Mouse (Mus musculus) limb, embryonic 14.5 days (tissue): ENCODE results near the gene Stom. TPM values are rescaled to one million over a fixed set of nuclear protein-coding genes. Genes with fewer than 3 reads are reported as not detected.
A peak's percentile ranks its signal among the peaks of the same experiment; 100 is the strongest.

ENCODE experiments used
- ATAC-seq: fragments of 200-750 bp; cut with Nextera tagmentation; 2 replicates; pipeline ENCODE4 v1.8.0; 2017; ENCODE audit warnings: low read depth, moderate number of reproducible peaks, moderate TSS enrichment; ENCODE audit not compliant: low FRiP score
- DNase-seq: peaks from one replicate; pipeline ENCODE4 v3.0.0-alpha.2; 2015; ENCODE audit warnings: low spot score
- H3K27ac ChIP-seq: fragments of 300-500 bp; sonication (generic); replicated peaks from 2 replicates; pipeline ENCODE4 v1.5.1; 2014; ENCODE audit warnings: low read depth, mild to moderate bottlenecking, low read length, moderate library complexity, mixed read lengths
- H3K27me3 ChIP-seq: fragments of 300-500 bp; sonication (generic); 2 replicates; pipeline ENCODE4 v1.6.1; 2014; ENCODE audit warnings: low read length, mixed read lengths; ENCODE audit not compliant: control insufficient read depth, insufficient read depth
- H3K36me3 ChIP-seq: fragments of 300-500 bp; sonication (generic); 2 replicates; pipeline ENCODE4 v1.6.1; 2014; ENCODE audit warnings: mild to moderate bottlenecking, low read length, moderate library complexity, mixed read lengths; ENCODE audit not compliant: control insufficient read depth, insufficient read depth
- H3K4me1 ChIP-seq: fragments of 300-500 bp; sonication (generic); 2 replicates; pipeline ENCODE4 v1.6.1; 2014; ENCODE audit warnings: antibody characterized with exemption, low read length, mixed read lengths; ENCODE audit not compliant: control insufficient read depth, insufficient read depth
- H3K4me2 ChIP-seq: fragments of 300-500 bp; sonication (generic); replicated peaks from 2 replicates; pipeline ENCODE4 v1.6.1; 2014; ENCODE audit warnings: low read depth, mild to moderate bottlenecking, low read length, moderate library complexity; ENCODE audit not compliant: severe bottlenecking
- H3K4me3 ChIP-seq: fragments of 300-500 bp; sonication (generic); replicated peaks from 2 replicates; pipeline ENCODE4 v1.5.1; 2014; ENCODE audit warnings: low read length
- H3K9ac ChIP-seq: fragments of 300-500 bp; sonication (generic); 2 replicates; pipeline ENCODE4 v1.6.1; 2014; ENCODE audit warnings: mild to moderate bottlenecking, low read depth, low read length, moderate library complexity; ENCODE audit not compliant: severe bottlenecking
- H3K9me3 ChIP-seq: fragments of 300-500 bp; sonication (generic); 2 replicates; pipeline ENCODE4 v1.6.1; 2016; ENCODE audit warnings: low read length; ENCODE audit not compliant: control insufficient read depth
- POLR2A ChIP-seq: fragments of 200-500 bp; IDR thresholded peaks from 2 replicates; pipeline ENCODE4 v1.8.0; 2012; ENCODE audit warnings: inconsistent platforms, mild to moderate bottlenecking, moderate library complexity, borderline replicate concordance; ENCODE audit not compliant: insufficient read depth, insufficient read length; ENCODE audit errors: extremely low read depth
- WGBS: fragments of 180-500 bp; shearing (Covaris S2); extraction: QIAGEN DNeasy Blood & Tissue Kit; methylation state at CpG from one replicate; pipeline ENCODE4 v1.1.7; 2014; 5-methylcytosine and 5-hydroxymethylcytosine counted together
- polyA plus RNA-seq, 2 experiments: library from polyadenylated mRNA; depleted of rRNA in 1 of 2; stranded (reverse) in 1 of 2; unstranded in 1 of 2; fragments of >200 nt; fragmentation: Nextera tagmentation in 1 of 2; extraction: Ambion mirVana in 1 of 2; gene quantifications; 2 replicates each; pipeline versions ENCODE4 v1.2.1 to v1.2.3; 2012 to 2014

Gene Stom
- polyA plus RNA-seq, 2 experiments = 14.0 to 19.1 TPM

- no peaks in the 10 kb centered on the region for H3K27me3 ChIP-seq
- no peak overlapping the region for H3K4me2 ChIP-seq
- WGBS = 77% methylated on average over 13 of the region's 13 CpGs
- H3K9me3 ChIP-seq = no peaks in the 10 kb centered on the region
- no peak overlapping the region for H3K27ac ChIP-seq
- no peak for TF ChIP-seq POLR2A
- no peak overlapping the region for H3K9ac ChIP-seq
- ATAC-seq (no peak), DNase-seq (no peak)
- no peak overlapping the region for H3K4me3 ChIP-seq
- H3K4me1 ChIP-seq = no peaks in the 10 kb centered on the region
- peaks cover 22% of the 10 kb centered on the region for H3K36me3 ChIP-seq
Measured at GRCm38 (mm10) chr2:35302049-35302885, 34.5 kb downstream of the Stom start.

GRCm38 (mm10) chr2:35299437-35299836 lies 37.3 kb downstream of the Stom start:
- Histone ChIP-seq H3K36me3 (peaks cover 30% of the 10 kb centered on the region), H3K27ac (no peak overlapping the region), H3K4me1 (no peaks in the 10 kb centered on the region), H3K9ac (no peak overlapping the region), H3K27me3 (no peaks in the 10 kb centered on the region), H3K4me3 (no peak overlapping the region), H3K4me2 (no peak overlapping the region), H3K9me3 (no peaks in the 10 kb centered on the region)
- DNase-seq (no peak), ATAC-seq (no peak)
- TF ChIP-seq POLR2A = no peak
- WGBS = 89% methylated on average over 2 of the region's 2 CpGs

- no peak for TF ChIP-seq POLR2A
Measured at GRCm38 (mm10) chr2:35297703-35298332, 39.0 kb downstream of the Stom start.

GRCm38 (mm10) chr2:35293291-35293690 lies 43.5 kb downstream of the Stom start:
- no peak overlapping the region for H3K27ac ChIP-seq
- ATAC-seq = no peak
- no peak overlapping the region for H3K4me3 ChIP-seq
- no peaks in the 10 kb centered on the region for H3K9me3 ChIP-seq
- no peaks in the 10 kb centered on the region for H3K4me1 ChIP-seq
- H3K36me3 ChIP-seq = peaks cover 31% of the 10 kb centered on the region
- no peak overlapping the region for H3K4me2 ChIP-seq
- DNase-seq = no peak
- WGBS = 86% methylated on average over 8 of the region's 8 CpGs
- H3K9ac ChIP-seq = no peak overlapping the region
- no peaks in the 10 kb centered on the region for H3K27me3 ChIP-seq
- TF ChIP-seq POLR2A = no peak

More at GRCm38 (mm10) chr2:35297703-35298332, 39.0 kb downstream of the Stom start:
- DNase-seq = peak; percentile 90
- Histone ChIP-seq H3K36me3 (peaks cover 35% of the 10 kb centered on the region), H3K9ac (no peak overlapping the region), H3K27ac (no peak overlapping the region), H3K4me3 (no peak overlapping the region), H3K4me1 (no peaks in the 10 kb centered on the region), H3K27me3 (no peaks in the 10 kb centered on the region), H3K9me3 (no peaks in the 10 kb centered on the region), H3K4me2 (no peak overlapping the region)
- 25% methylated on average over 15 of the region's 15 CpGs for WGBS
- ATAC-seq = peak; percentile 80

- TF ChIP-seq POLR2A = no peak
- peaks cover 31% of the 10 kb centered on the region for H3K36me3 ChIP-seq
- no peak overlapping the region for H3K4me3 ChIP-seq
- H3K27me3 ChIP-seq = no peaks in the 10 kb centered on the region
- 59% methylated on average over 3 of the region's 3 CpGs for WGBS
- H3K4me1 ChIP-seq = no peaks in the 10 kb centered on the region
- H3K9ac ChIP-seq = no peak overlapping the region
- DNase-seq = no peak
- ATAC-seq = no peak
- no peak overlapping the region for H3K4me2 ChIP-seq
- H3K27ac ChIP-seq = no peak overlapping the region
- no peaks in the 10 kb centered on the region for H3K9me3 ChIP-seq
Measured at GRCm38 (mm10) chr2:35292700-35293099, 44.1 kb downstream of the Stom start.
